Mouse (Mus musculus): Measurements from ENCODE around the gene Arl8b.

GRCm38 (mm10) chr6:108776274-108776673 is 6.6 kb upstream of the Arl8b start:
- TF ChIP-seq GATA1 (IDR thresholded peaks at IDR 0.05; ENCODE audit: low read length) (no peak), TAL1 (IDR thresholded peaks at IDR 0.05; ENCODE audit: low read length) (no peak)
